Mouse (Mus musculus): ENCODE results near the gene Cbln1. TPM values are rescaled to one million over a fixed set of nuclear protein-coding genes. Genes with fewer than 3 reads are reported as not detected.

The Cbln1 gene
- polyA plus RNA-seq (2015; fragmentation: Nextera tagmentation; extraction: Ambion mirVana), result 0.08 and 0.09 TPM in 2 replicates

DNA sequence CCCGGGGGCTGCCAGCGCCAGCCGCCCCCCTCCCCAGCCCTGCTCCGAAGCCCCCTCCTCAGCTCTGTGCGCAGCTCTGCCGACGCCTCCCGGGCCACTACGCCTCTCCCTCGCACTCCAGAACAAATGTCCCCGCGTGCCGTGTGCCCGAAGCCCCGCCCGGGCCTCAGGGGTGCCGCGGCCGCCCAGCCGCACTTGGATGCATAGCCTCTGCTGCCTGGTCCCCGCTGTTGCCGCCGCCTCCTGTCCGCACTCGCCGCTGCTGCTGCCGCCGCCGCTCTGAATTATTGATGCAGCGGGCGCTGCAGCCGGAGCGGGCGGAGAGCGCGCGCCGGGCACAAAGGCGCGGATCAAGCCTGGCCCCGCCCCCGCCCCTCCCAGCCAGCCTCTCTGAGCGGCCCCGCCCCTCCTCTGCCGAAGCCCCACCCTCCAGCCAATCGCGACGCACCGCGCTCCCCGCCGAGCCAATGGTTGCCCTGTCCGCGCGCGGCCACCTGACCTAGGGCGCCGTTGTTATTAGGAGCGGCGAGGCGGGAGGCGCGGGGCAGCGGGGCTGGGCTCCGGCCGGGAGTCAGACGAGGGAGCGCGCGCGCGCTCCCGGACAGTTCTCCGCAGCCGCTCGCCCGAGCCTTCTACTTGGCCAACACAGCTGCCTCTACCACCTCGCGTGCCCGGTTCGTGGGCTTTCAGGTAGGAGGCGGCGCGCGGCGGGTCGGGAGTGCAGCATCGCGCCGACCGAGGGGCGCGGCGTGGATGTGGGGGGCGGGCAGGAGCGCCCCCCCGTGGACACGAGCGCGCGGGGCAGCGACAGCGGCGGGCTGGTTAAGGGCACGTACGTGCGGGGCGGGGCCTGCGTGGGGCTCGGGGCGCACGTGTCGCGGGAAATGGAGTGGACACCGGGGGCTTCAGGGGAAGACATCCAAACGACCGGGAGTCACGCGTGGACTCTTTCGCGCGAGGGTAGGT lies at the start of gene Cbln1:
Gene Cbln1 (minus strand): TSS at position 339 of the 966 bp plus-strand sequence.
- peaks cover 95% of the 10 kb centered on the region for H3K27me3 ChIP-seq (replicated peaks)
- no peaks in the 10 kb centered on the region for H3K9me3 ChIP-seq
- H3K36me3 ChIP-seq, result no peaks in the 10 kb centered on the region
- H3K4me1 ChIP-seq, result peaks cover 46% of the 10 kb centered on the region
- ATAC-seq (ENCODE audit: extremely low read depth, insufficient number of reproducible peaks, low FRiP score, low TSS enrichment), result peak; percentile 81
- H3K4me2 ChIP-seq, result peak within 1 kb of the TSS; percentile 99
- H3K9ac ChIP-seq, result peak within 1 kb of the TSS; percentile 70
- WGBS, result under 1% methylated on average over 113 of the region's 122 CpGs
- no peak within 1 kb of the TSS for H3K27ac ChIP-seq (replicated peaks)
- peak within 1 kb of the TSS; percentile 63 for H3K4me3 ChIP-seq

DNA sequence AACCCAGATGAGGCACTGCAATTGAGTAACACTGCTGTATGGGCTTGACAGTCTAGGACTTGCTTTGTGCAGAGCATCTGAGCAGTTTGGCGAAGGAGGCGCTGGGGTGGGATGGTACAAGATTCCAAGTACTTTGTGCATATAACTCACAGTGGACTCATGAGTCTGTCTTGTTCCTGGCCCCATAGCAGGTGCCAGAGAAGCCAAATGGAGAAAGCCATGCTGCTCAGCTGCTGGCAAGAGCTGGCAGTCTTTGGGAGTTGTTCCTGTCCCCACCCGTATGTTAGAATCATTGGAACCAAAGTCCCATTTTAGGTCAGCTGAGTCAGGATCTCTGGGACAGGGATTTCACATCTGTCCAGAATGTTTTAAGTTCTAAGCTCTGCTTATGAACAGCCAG lies 44.7 kb upstream of the Cbln1 start:
- Histone ChIP-seq H3K9me3 (no peaks in the 10 kb centered on the region), H3K4me3 (no peak overlapping the region), H3K9ac (no peak overlapping the region), H3K4me2 (no peak overlapping the region), H3K36me3 (no peaks in the 10 kb centered on the region), H3K27me3 (replicated peaks) (0 out of 2 replicates have a peak, but pooled peaks cover 3% of the 10 kb centered on the region), H3K4me1 (no peaks in the 10 kb centered on the region), H3K27ac (replicated peaks) (no peak overlapping the region)
- 88% methylated on average over 3 of the region's 3 CpGs for WGBS
- ATAC-seq (ENCODE audit: extremely low read depth, insufficient number of reproducible peaks, low FRiP score, low TSS enrichment), result no peak

- Histone ChIP-seq H3K9me3 (no peaks in the 10 kb centered on the region), H3K4me1 (no peaks in the 10 kb centered on the region), H3K4me2 (no peak overlapping the region), H3K9ac (no peak overlapping the region), H3K4me3 (no peak overlapping the region), H3K27me3 (replicated peaks) (0 out of 2 replicates have a peak, but pooled peaks cover 3% of the 10 kb centered on the region), H3K27ac (replicated peaks) (no peak overlapping the region), H3K36me3 (no peaks in the 10 kb centered on the region)
- no peak for ATAC-seq (ENCODE audit: extremely low read depth, insufficient number of reproducible peaks, low FRiP score, low TSS enrichment)
- WGBS, result 80% methylated on average over 5 of the region's 5 CpGs
Observed at GRCm38 (mm10) chr8:87513796-87514195, 41.4 kb upstream of the Cbln1 start.

DNA sequence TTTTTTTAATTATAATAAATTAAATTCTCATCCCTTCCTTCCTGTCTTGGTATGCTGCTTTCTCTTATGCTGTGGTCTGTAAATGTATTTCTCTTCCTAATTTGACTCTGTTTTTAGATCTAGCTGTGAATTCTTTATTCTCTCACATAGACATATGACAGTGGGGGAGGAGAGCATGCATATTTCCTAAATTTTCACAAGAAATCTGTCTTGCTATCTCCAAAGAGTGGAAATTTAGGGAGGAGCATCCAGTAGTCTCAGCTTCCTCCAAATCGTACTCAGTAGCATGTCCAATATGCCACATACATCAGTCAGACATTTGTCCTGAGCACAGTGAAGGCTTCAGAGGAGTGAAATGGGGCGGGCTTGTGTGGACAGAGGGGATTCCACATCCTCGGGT lies 40.9 kb upstream of the Cbln1 start:
- 62% methylated on average over 3 of the region's 3 CpGs for WGBS
- no peak overlapping the region for H3K4me2 ChIP-seq
- ATAC-seq (ENCODE audit: extremely low read depth, insufficient number of reproducible peaks, low FRiP score, low TSS enrichment), result no peak

GRCm38 (mm10) chr8:87512636-87513035 lies 40.2 kb upstream of the Cbln1 start:
- no peak overlapping the region for H3K4me3 ChIP-seq
- no peak for ATAC-seq (ENCODE audit: extremely low read depth, insufficient number of reproducible peaks, low FRiP score, low TSS enrichment)
- no peak overlapping the region for H3K4me2 ChIP-seq
- no peaks in the 10 kb centered on the region for H3K9me3 ChIP-seq
- H3K4me1 ChIP-seq, result no peaks in the 10 kb centered on the region
- no peaks in the 10 kb centered on the region for H3K36me3 ChIP-seq
- H3K27me3 ChIP-seq (replicated peaks), result 0 out of 2 replicates have a peak, but pooled peaks cover 3% of the 10 kb centered on the region
- 83% methylated on average over 6 of the region's 6 CpGs for WGBS
- no peak overlapping the region for H3K27ac ChIP-seq (replicated peaks)
- no peak overlapping the region for H3K9ac ChIP-seq

More for the DNA sequence above, 40.9 kb upstream of the Cbln1 start:
- H3K9me3 ChIP-seq, result no peaks in the 10 kb centered on the region
- H3K27ac ChIP-seq (replicated peaks), result no peak overlapping the region
- H3K4me3 ChIP-seq, result no peak overlapping the region
- H3K4me1 ChIP-seq, result no peaks in the 10 kb centered on the region
- 0 out of 2 replicates have a peak, but pooled peaks cover 3% of the 10 kb centered on the region for H3K27me3 ChIP-seq (replicated peaks)
- no peaks in the 10 kb centered on the region for H3K36me3 ChIP-seq
- no peak overlapping the region for H3K9ac ChIP-seq

DNA sequence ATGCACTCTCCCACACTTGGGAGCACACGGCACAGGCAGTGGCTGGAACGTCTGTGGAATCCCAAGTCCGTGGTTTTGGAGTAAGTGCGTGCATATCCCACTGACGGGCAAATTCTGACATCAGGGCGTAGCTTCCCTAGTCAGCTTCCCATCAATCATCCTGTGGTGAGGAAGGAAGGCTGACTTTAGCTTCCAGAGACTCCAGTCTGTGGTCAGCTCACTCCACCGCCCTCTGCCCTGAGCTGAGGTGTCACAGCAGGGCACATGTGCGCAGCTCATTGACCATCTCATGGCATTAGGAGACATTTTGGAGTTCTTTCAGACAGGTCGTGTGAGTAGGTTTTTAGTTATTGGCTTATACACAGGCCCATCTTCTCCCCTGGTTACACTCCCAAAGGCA lies 34.6 kb upstream of the Cbln1 start:
- no peaks in the 10 kb centered on the region for H3K36me3 ChIP-seq
- no peak for ATAC-seq (ENCODE audit: extremely low read depth, insufficient number of reproducible peaks, low FRiP score, low TSS enrichment)
- no peaks in the 10 kb centered on the region; the same call in 1 of the 2 replicates for H3K27me3 ChIP-seq (replicated peaks)
- no peaks in the 10 kb centered on the region for H3K9me3 ChIP-seq
- no peak overlapping the region for H3K27ac ChIP-seq (replicated peaks)
- H3K4me2 ChIP-seq, result no peak overlapping the region
- H3K9ac ChIP-seq, result no peak overlapping the region
- H3K4me1 ChIP-seq, result no peaks in the 10 kb centered on the region
- 48% methylated on average over 9 of the region's 9 CpGs for WGBS
- no peak overlapping the region for H3K4me3 ChIP-seq

GRCm38 (mm10) chr8:87504441-87504840 lies 32.0 kb upstream of the Cbln1 start:
- no peak overlapping the region for H3K4me2 ChIP-seq
- H3K4me1 ChIP-seq, result no peaks in the 10 kb centered on the region
- no peak overlapping the region for H3K27ac ChIP-seq (replicated peaks)
- H3K27me3 ChIP-seq (replicated peaks), result no peaks in the 10 kb centered on the region; the same call in 1 of the 2 replicates
- H3K4me3 ChIP-seq, result no peak overlapping the region
- no peak for ATAC-seq (ENCODE audit: extremely low read depth, insufficient number of reproducible peaks, low FRiP score, low TSS enrichment)
- H3K36me3 ChIP-seq, result no peaks in the 10 kb centered on the region
- no peak overlapping the region for H3K9ac ChIP-seq
- 71% methylated on average over 5 of the region's 5 CpGs for WGBS
- H3K9me3 ChIP-seq, result no peaks in the 10 kb centered on the region

DNA sequence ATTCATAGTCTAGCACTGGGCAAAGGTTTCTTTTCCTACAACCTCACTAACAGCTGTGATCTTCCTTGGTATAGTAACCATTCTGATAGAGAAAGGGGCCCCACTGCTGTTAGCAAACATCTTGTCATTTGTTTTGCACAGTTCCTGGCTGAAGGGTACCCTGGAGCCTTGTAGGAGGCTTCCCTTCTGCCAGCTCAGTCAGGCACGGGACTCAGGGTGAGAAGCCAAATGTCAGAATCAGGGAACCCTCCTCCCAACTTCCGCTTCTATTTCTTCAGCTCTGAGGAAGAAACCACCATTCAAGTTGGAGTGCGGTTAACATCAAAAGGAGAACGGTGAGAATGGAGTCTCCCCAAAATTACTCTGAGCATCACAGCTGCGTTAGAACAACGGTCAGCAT lies 30.3 kb upstream of the Cbln1 start:
- Histone ChIP-seq H3K4me3 (no peak overlapping the region), H3K4me2 (no peak overlapping the region), H3K27ac (replicated peaks) (no peak overlapping the region), H3K27me3 (replicated peaks) (no peaks in the 10 kb centered on the region; the same call in 1 of the 2 replicates), H3K9me3 (no peaks in the 10 kb centered on the region), H3K9ac (no peak overlapping the region), H3K36me3 (no peaks in the 10 kb centered on the region), H3K4me1 (no peaks in the 10 kb centered on the region)
- no peak for ATAC-seq (ENCODE audit: extremely low read depth, insufficient number of reproducible peaks, low FRiP score, low TSS enrichment)
- 68% methylated on average over 6 of the region's 6 CpGs for WGBS

GRCm38 (mm10) chr8:87497641-87498040 lies 25.2 kb upstream of the Cbln1 start:
- H3K27me3 ChIP-seq (replicated peaks), result no peaks in the 10 kb centered on the region
- H3K36me3 ChIP-seq, result no peaks in the 10 kb centered on the region
- H3K9me3 ChIP-seq, result no peaks in the 10 kb centered on the region
- H3K4me2 ChIP-seq, result no peak overlapping the region
- H3K9ac ChIP-seq, result no peak overlapping the region
- no peak overlapping the region for H3K27ac ChIP-seq (replicated peaks)
- H3K4me1 ChIP-seq, result 0 out of 2 replicates have a peak, but pooled peaks cover 5% of the 10 kb centered on the region
- ATAC-seq (ENCODE audit: extremely low read depth, insufficient number of reproducible peaks, low FRiP score, low TSS enrichment), result no peak
- 56% methylated on average over 6 of the region's 6 CpGs for WGBS
- H3K4me3 ChIP-seq, result no peak overlapping the region

- Histone ChIP-seq H3K27ac (replicated peaks) (no peak overlapping the region), H3K4me2 (no peak overlapping the region), H3K27me3 (replicated peaks) (no peaks in the 10 kb centered on the region), H3K36me3 (no peaks in the 10 kb centered on the region), H3K4me1 (0 out of 2 replicates have a peak, but pooled peaks cover 5% of the 10 kb centered on the region), H3K9me3 (no peaks in the 10 kb centered on the region), H3K9ac (no peak overlapping the region), H3K4me3 (no peak overlapping the region)
- WGBS, result 82% methylated on average over 7 of the region's 7 CpGs
- no peak for ATAC-seq (ENCODE audit: extremely low read depth, insufficient number of reproducible peaks, low FRiP score, low TSS enrichment)
Observed at GRCm38 (mm10) chr8:87496511-87496910, 24.1 kb upstream of the Cbln1 start.

DNA sequence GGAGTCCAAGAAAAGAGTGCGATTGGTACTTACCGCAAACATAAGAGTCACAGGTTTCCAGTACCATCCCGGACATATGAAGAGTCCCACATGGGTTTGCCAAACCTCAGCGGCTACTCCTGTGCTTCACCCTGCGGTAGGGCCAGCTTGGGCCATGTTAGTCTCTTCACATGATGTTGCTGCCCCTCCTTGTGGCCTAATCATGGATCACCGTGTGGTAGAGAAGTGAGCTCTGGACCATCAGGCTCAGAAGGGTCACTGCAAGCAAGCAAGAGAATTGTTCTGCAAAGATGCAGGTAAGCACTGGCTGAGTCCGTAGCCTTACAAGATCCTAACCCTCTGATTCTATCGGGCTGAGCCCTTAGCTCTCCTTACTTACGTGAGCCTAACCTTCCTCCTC lies 22.5 kb upstream of the Cbln1 start:
- Histone ChIP-seq H3K36me3 (no peaks in the 10 kb centered on the region), H3K4me2 (no peak overlapping the region), H3K9me3 (no peaks in the 10 kb centered on the region), H3K4me1 (0 out of 2 replicates have a peak, but pooled peaks cover 5% of the 10 kb centered on the region), H3K4me3 (no peak overlapping the region), H3K27ac (replicated peaks) (no peak overlapping the region), H3K9ac (no peak overlapping the region), H3K27me3 (replicated peaks) (no peaks in the 10 kb centered on the region)
- WGBS, result 57% methylated on average over 9 of the region's 9 CpGs
- ATAC-seq (ENCODE audit: extremely low read depth, insufficient number of reproducible peaks, low FRiP score, low TSS enrichment), result no peak

Data from heart, embryonic 13.5 days (tissue).